Mouse (Mus musculus) kidney, embryonic 16.5 days (tissue): Measurements from ENCODE around the gene Tm2d3. TPM values are rescaled to one million over a fixed set of nuclear protein-coding genes. Genes with fewer than 3 reads are reported as not detected.
A peak's percentile ranks its signal among the peaks of the same experiment; 100 is the strongest.

Source experiments
- ATAC-seq: fragments of 200-750 bp; cut with Nextera tagmentation; 2 replicates; pipeline ENCODE4 v1.8.0; 2017; ENCODE audit warnings: moderate TSS enrichment; ENCODE audit not compliant: low FRiP score, low TSS enrichment
- H3K27ac ChIP-seq: fragments of 300-500 bp; sonication (generic); 2 replicates; pipeline ENCODE4 v1.5.1; 2014; ENCODE audit warnings: low read length
- H3K27me3 ChIP-seq: fragments of 300-500 bp; sonication (generic); 2 replicates; pipeline ENCODE4 v1.6.1; 2014; ENCODE audit warnings: low read length, control low read depth, mixed read lengths; ENCODE audit not compliant: insufficient read depth
- H3K36me3 ChIP-seq: fragments of 300-500 bp; sonication (generic); 2 replicates; pipeline ENCODE4 v1.6.1; 2014; ENCODE audit warnings: low read length, control low read depth, mixed read lengths; ENCODE audit not compliant: insufficient read depth
- H3K4me1 ChIP-seq: fragments of 300-500 bp; sonication (generic); 2 replicates; pipeline ENCODE4 v1.6.1; 2014; ENCODE audit warnings: low read length, control low read depth, mixed read lengths; ENCODE audit not compliant: insufficient read depth
- H3K4me2 ChIP-seq: fragments of 300-500 bp; sonication (generic); replicated peaks from 2 replicates; pipeline ENCODE4 v1.6.1; 2014; ENCODE audit warnings: low read depth, low read length
- H3K4me3 ChIP-seq: fragments of 300-500 bp; sonication (generic); 2 replicates; pipeline ENCODE4 v1.5.1; 2014; ENCODE audit warnings: mild to moderate bottlenecking, low read length
- H3K9ac ChIP-seq: fragments of 300-500 bp; sonication (generic); replicated peaks from 2 replicates; pipeline ENCODE4 v1.6.1; 2014; ENCODE audit warnings: low read length
- H3K9me3 ChIP-seq: fragments of 300-500 bp; sonication (generic); 2 replicates; pipeline ENCODE4 v1.6.1; 2016; ENCODE audit warnings: low read length, control low read depth
- WGBS: fragments of 180-500 bp; shearing (Covaris S2); extraction: QIAGEN DNeasy Blood & Tissue Kit; methylation state at CpG from one replicate; pipeline ENCODE4 v1.1.7; 2014; 5-methylcytosine and 5-hydroxymethylcytosine counted together
- polyA plus RNA-seq: library from polyadenylated mRNA; unstranded; fragments of >200 nt; fragmentation: Nextera tagmentation; extraction: Ambion mirVana; gene quantifications from 2 replicates; pipeline ENCODE4 v1.2.1, GENCODE M21; 2015

The Tm2d3 gene
- polyA plus RNA-seq, 1 experiment from 2014 or later = 107 TPM

DNA sequence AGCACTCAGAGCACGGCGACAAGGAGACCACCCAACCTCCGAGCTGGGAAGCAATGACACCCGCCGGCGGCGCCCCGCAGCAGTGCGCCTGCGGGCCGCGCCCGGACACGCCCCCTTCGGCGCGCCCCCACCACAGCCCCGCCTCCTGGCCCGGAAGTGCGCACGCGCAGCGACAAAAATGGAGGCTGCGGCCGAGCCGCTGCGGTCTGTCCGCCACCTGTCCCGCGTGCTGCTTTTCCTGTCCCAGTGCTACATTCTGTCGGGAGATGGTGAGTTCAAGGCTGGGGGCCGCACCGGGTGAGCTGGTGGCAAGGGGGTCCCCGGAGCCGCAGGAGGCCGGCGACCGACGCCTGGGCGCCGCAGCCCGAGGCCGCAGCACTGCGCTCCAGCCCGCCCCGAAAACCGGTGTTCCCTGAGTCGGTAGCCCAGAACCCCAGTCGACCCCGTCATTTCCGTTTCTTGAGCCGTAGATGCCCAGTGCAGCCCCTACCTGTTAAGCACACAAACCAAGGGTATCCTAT lies 2.4 kb downstream of the Tm2d3 start:
- peak overlapping the region; percentile 51 for H3K4me2 ChIP-seq
- peaks cover 19% of the 10 kb centered on the region for H3K4me1 ChIP-seq
- no peaks in the 10 kb centered on the region for H3K9me3 ChIP-seq
- H3K36me3 ChIP-seq = peaks cover 31% of the 10 kb centered on the region
- H3K4me3 ChIP-seq = peak overlapping the region; percentile 79
- peak overlapping the region; percentile 84 for H3K9ac ChIP-seq
- ATAC-seq = peak; percentile 93
- WGBS = 0% methylated on average over 52 of the region's 52 CpGs
- H3K27me3 ChIP-seq = no peaks in the 10 kb centered on the region
- H3K27ac ChIP-seq = peak overlapping the region; percentile 54

DNA sequence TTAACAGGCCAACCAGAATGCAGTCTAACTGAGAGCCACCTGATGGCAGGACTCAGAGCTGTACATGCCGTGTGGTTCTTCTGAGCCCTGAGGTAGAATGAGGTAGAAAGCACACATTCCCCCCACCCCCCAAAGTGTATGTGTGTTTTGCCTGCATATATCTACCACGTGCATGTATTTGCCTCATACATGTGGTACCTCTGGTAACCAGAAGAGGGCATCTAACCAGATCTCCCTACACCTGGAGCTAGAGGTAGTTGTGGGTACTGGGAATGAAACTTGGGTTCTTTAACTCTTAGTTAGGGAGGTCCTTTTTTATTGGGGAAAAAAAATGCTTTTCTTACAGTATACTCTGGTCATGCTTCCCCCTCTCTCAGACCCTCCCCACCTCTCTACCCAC lies 5.5 kb downstream of the Tm2d3 start:
- H3K4me2 ChIP-seq = no peak overlapping the region
- H3K36me3 ChIP-seq = peaks cover 56% of the 10 kb centered on the region
- H3K27ac ChIP-seq = no peak overlapping the region
- peaks cover 19% of the 10 kb centered on the region for H3K4me1 ChIP-seq
- 65% methylated on average over 2 of the region's 2 CpGs for WGBS
- no peak overlapping the region for H3K9ac ChIP-seq
- H3K27me3 ChIP-seq = no peaks in the 10 kb centered on the region
- H3K9me3 ChIP-seq = no peaks in the 10 kb centered on the region
- ATAC-seq = no peak
- no peak overlapping the region for H3K4me3 ChIP-seq

DNA sequence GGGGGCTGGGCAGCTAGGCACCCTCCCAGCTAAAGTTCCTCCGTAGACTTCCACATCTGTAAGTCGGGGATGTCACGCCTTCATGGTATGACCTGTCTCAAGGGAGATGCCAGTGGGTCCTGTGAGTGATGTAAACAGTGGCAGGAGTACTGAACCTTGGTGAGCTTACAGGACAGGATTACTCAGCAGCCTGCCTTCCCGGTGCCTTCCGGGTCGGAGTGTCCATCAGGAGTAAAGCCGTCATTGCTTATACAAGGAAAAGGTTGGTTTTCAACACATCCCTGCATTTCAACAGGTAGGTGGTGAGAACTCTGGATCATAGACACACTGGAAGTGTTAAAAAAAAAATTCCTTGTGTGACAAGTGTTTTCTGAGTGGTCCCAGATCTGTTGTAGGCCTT lies 11.1 kb downstream of the Tm2d3 start:
- no peak overlapping the region for H3K4me3 ChIP-seq
- peaks cover 47% of the 10 kb centered on the region for H3K36me3 ChIP-seq
- H3K4me1 ChIP-seq = peaks cover 7% of the 10 kb centered on the region; the same call in 1 of the 2 replicates
- no peak overlapping the region for H3K4me2 ChIP-seq
- H3K27me3 ChIP-seq = no peaks in the 10 kb centered on the region
- H3K9ac ChIP-seq = no peak overlapping the region
- WGBS = 83% methylated on average over 7 of the region's 7 CpGs
- no peaks in the 10 kb centered on the region for H3K9me3 ChIP-seq
- ATAC-seq = no peak
- no peak overlapping the region for H3K27ac ChIP-seq

DNA sequence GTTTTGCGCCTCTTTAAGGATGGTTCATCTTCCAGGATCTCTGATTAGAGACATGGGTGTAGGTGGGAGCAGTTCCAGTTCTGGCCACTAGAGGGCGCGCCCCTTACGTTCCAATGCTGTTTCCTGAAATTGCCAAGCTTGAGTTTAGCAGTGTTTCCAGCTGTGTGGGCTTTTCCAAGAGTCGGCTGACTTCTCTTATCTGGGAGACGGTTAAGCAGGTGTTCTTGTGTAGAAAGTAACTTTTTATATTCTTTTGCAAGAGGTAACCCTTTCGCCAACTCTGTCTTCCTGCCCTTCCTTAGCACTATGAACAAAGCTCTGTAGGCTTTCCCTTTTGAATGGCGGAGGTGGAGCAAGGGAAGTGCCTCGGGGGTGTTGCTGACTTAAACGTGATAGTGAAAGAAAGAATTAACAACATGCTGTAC lies 13.9 kb downstream of the Tm2d3 start:
- ATAC-seq = no peak
- peaks cover 7% of the 10 kb centered on the region; the same call in 1 of the 2 replicates for H3K4me1 ChIP-seq
- H3K4me3 ChIP-seq = peak overlapping the region; percentile 38
- peak overlapping the region; percentile 57; the same call in 1 of the 2 replicates for H3K9ac ChIP-seq
- peaks cover 22% of the 10 kb centered on the region for H3K36me3 ChIP-seq
- H3K4me2 ChIP-seq = peak overlapping the region; percentile 61
- H3K27me3 ChIP-seq = no peaks in the 10 kb centered on the region
- H3K27ac ChIP-seq = no peak overlapping the region
- 14% methylated on average over 10 of the region's 10 CpGs for WGBS
- no peaks in the 10 kb centered on the region for H3K9me3 ChIP-seq

DNA sequence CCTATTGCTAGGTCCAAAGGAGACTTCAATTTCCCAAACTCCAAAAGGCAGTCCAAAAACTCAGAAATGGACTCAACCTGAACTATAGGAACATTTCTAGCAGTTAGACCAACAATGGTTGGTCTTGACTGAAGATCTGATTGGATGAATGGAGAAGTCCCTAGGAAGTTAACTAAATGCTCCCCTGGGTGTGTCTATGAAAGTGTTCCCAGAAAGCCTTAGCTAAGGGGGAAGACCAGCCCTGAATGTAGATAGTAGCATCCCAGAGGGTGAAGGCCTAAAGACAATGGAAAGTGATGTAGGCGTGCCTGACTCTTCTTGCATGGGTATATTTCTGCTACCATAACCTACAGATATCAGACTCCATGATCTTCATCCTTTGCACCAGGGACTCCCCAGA lies 17.5 kb downstream of the Tm2d3 start:
- no peak for ATAC-seq
- H3K27me3 ChIP-seq = no peaks in the 10 kb centered on the region
- H3K9me3 ChIP-seq = no peaks in the 10 kb centered on the region
- no peaks in the 10 kb centered on the region for H3K36me3 ChIP-seq
- no peak overlapping the region for H3K4me2 ChIP-seq
- H3K4me1 ChIP-seq = peaks cover 7% of the 10 kb centered on the region; the same call in 1 of the 2 replicates
- 80% methylated on average over 1 of the region's 1 CpGs for WGBS
- no peak overlapping the region for H3K27ac ChIP-seq
- H3K4me3 ChIP-seq = no peak overlapping the region
- no peak overlapping the region for H3K9ac ChIP-seq

DNA sequence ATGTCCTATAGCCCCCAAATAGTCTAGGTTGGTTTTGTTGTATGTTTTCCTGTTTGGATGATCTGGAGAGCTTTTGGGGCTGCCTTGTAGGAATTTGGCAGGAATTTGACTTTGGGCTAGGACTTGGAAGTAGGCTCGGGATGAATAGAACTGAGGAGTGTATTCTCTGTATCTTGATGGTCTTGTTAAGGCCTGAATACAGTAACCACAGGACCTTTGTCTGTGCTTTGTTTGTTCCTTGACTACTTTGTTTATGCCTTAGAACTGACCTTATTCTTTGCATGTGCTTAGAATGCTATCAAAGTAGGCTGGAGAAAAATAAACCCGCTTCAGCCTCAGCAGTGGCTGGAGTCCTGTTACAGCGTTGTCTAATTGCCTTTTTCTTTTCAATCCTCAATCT lies 19.3 kb downstream of the Tm2d3 start:
- no peak overlapping the region for H3K9ac ChIP-seq
- H3K4me3 ChIP-seq = no peak overlapping the region
- peaks cover 2% of the 10 kb centered on the region; the same call in 1 of the 2 replicates for H3K4me1 ChIP-seq
- no peak overlapping the region for H3K27ac ChIP-seq
- WGBS = 77% methylated on average over 3 of the region's 3 CpGs
- no peaks in the 10 kb centered on the region for H3K27me3 ChIP-seq
- no peaks in the 10 kb centered on the region for H3K36me3 ChIP-seq
- no peak overlapping the region for H3K4me2 ChIP-seq
- H3K9me3 ChIP-seq = no peaks in the 10 kb centered on the region
- no peak for ATAC-seq

DNA sequence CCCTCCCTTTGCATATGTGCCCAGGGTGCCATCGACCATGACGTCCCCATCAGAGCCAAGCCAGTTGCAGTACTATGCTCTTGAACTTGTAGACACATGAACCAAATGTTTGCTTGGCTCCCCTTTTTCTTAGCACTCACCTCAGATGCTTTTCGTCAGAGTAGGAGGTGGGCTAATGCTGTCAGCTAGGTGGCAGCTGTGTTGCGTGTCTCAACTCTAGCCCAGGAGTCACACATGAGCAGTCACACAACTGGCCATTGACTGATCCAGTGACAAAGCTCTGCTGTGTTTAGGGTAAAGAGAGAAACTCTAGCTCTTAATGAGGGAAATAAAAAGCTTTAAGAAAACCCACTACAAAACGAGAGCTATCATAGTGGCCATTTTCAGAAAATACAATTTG lies 22.8 kb downstream of the Tm2d3 start:
- WGBS = 39% methylated on average over 5 of the region's 5 CpGs
- H3K27me3 ChIP-seq = no peaks in the 10 kb centered on the region
- no peak overlapping the region for H3K9ac ChIP-seq
- no peak overlapping the region for H3K4me3 ChIP-seq
- H3K27ac ChIP-seq = no peak overlapping the region
- peak; percentile 65; the same call in 1 of the 2 replicates for ATAC-seq
- H3K4me2 ChIP-seq = no peak overlapping the region
- H3K4me1 ChIP-seq = no peaks in the 10 kb centered on the region
- no peaks in the 10 kb centered on the region for H3K9me3 ChIP-seq
- no peaks in the 10 kb centered on the region for H3K36me3 ChIP-seq

DNA sequence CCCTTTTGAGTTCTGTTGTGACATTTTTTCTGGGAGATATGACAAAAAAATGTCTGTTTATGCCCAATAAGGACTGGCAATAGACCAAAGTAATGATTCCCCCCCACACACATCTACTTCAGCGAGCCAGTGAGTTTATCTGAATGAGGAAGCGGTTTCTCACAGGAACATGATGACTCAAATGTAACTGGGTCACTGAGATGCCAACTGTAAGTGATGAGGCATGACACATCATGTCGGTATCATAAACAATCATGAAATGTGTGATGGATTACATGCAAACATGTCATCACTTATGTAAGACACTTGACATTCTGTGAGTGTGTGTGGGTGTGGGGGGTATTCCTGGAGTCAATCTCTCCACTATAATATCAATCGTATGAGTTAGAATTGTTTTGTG lies 23.3 kb downstream of the Tm2d3 start:
- Histone ChIP-seq H3K4me2 (no peak overlapping the region), H3K9me3 (no peaks in the 10 kb centered on the region), H3K36me3 (no peaks in the 10 kb centered on the region), H3K27ac (no peak overlapping the region), H3K9ac (no peak overlapping the region), H3K4me3 (no peak overlapping the region), H3K27me3 (no peaks in the 10 kb centered on the region), H3K4me1 (no peaks in the 10 kb centered on the region)
- ATAC-seq = no peak
- 64% methylated on average over 4 of the region's 4 CpGs for WGBS

DNA sequence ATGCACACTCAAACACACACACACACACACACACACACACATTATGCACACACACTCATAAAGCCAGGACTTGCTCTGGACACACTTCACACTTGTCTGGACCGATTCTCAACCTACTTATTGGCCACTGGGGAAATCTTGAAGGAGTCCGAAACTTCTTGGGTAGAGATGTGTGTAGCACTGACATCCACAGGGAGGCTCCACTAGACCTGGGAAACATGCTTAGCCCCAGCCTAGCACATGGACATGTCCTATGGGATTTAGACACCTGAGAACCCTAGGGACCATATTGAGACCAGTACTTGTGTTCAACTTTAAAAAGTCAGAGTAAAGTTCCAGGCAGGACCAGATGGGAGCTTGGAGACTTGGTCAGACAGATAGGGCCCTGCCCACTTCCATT lies 43.1 kb downstream of the Tm2d3 start:
- Histone ChIP-seq H3K4me1 (0 out of 2 replicates have a peak, but pooled peaks cover 3% of the 10 kb centered on the region), H3K27ac (no peak overlapping the region), H3K4me3 (no peak overlapping the region), H3K9ac (no peak overlapping the region), H3K4me2 (no peak overlapping the region), H3K36me3 (no peaks in the 10 kb centered on the region), H3K9me3 (no peaks in the 10 kb centered on the region), H3K27me3 (no peaks in the 10 kb centered on the region)
- 71% methylated on average over 2 of the region's 2 CpGs for WGBS
- no peak for ATAC-seq

DNA sequence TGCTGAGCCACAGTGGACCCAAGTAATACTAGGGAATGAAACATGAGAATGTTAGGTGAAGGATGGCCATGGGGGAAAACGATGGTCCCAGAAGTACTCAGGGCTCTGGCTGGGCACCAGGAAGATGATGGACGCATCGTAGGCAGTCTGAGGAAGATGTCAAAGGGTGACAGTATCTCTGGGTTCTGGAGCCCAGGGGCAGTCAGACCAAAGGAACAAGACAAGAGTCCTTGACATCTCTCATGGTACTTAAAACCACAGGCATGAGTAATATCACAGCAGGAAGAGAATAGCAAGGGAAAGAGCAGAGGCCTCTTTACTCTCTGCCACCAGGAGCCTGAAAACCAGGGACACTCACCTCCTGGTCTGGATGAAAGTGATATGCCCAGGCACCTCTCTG lies 44.3 kb downstream of the Tm2d3 start:
- no peak overlapping the region for H3K4me3 ChIP-seq
- H3K4me2 ChIP-seq = no peak overlapping the region
- no peaks in the 10 kb centered on the region for H3K36me3 ChIP-seq
- H3K9ac ChIP-seq = no peak overlapping the region
- H3K9me3 ChIP-seq = no peaks in the 10 kb centered on the region
- H3K27ac ChIP-seq = no peak overlapping the region
- 94% methylated on average over 3 of the region's 3 CpGs for WGBS
- 0 out of 2 replicates have a peak, but pooled peaks cover 3% of the 10 kb centered on the region for H3K4me1 ChIP-seq
- no peak for ATAC-seq
- H3K27me3 ChIP-seq = no peaks in the 10 kb centered on the region
